Mouse (Mus musculus): Measurements from ENCODE around the gene Itgal.
"Not testable (repeated sequence)": the region's sequence is repeated elsewhere in the genome, so short reads cannot be mapped to it uniquely, and the experiment has no call there.

Itgal gene

DNA sequence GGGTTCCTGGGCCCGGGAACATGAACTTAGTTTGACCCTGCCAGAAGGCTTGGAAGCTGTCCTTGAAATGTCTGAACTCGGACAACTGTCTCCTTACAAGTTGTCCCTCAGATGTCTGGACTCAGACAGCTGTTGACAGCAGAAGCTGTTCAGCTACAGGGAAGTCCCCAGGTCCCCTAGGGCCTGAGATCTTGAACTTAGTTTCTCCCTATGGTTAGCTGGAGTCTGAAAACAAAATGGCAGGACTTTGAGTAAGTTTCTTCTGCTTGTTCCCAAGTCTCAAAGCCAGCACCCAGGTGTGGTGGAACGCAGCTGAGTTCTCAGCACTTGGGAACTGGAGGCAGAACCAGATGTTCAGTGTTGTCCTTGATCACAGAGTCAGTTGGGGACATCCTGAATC is 16.0 kb upstream of the Itgal start:
- DNase-seq, result no peak

DNA sequence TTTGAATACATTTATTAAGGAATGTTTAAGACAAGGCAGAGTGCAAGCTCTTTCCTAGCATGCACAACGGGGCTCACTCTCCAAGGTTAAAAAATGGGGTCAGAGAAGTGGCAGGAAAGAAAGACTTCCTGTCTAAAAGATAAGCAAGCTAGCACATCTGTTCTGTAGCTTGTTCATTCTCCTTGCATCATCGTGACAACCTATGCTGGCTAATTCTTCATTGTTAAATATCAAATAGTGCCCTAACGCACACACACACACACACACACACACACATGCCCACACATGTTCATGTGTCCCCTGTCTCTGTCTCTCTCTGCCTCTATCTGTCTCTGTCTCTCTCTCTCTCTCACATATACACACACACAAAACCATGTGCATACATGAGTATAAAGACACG is 14.9 kb upstream of the Itgal start:
- DNase-seq, result no peak

DNA sequence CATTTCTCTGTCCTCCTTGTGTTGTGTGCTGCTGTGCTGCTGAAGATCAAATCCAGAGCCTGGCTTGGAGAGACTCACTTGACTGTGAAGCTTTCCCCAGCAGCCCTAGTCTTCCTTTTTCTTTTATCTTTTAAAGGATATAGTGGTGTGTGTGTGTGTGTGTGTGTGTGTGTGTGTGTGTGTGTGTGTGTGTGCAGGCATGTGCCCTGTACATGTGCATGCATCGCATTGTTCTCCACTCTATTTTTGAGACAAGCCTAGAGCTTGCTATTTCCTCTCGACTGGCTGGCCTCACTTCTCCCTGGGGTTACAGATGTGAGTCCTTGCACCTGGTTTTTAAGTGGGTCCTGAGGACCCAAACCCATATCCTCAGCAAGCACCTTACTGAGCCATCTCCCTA is 13.9 kb upstream of the Itgal start:
- DNase-seq, result no peak

DNA sequence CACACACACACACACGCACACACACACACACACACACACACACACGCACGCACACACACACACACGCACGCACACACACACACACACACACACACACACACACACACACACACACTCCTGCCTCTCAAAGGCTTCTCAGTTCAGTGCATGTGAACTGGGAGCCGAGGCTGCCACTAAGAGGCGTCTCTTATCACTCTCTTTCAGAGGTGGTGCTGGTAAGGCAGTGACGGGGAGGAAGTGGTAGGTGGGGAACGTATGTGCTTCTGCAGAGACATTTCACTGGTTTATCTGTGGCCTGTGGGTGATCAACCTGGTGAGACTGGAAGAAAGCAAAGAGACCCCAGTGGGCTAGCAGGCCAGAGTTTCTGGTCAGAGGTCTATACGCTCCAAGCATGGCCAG is 10.9 kb upstream of the Itgal start:
- DNase-seq, result no peak

DNA sequence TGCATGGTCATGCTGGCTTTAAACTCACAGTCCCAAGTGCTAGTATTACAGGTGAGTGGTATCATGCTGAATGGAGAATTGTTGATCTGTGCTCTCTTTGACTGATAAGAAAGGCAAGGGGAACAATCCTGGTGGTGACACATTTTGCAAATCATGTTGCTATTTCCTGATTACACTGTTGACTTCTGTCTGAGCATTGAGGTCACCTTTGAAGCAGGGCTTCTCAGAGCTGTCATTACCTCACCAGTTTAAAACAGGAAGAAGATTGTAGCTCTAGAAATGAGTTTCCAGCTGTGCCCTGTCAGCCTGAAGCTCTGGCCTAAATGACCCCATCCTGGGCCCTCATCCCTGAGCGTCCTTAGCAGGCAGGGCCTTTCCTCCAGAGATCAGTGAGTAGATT is 8.1 kb upstream of the Itgal start:
- no peak for DNase-seq

DNA sequence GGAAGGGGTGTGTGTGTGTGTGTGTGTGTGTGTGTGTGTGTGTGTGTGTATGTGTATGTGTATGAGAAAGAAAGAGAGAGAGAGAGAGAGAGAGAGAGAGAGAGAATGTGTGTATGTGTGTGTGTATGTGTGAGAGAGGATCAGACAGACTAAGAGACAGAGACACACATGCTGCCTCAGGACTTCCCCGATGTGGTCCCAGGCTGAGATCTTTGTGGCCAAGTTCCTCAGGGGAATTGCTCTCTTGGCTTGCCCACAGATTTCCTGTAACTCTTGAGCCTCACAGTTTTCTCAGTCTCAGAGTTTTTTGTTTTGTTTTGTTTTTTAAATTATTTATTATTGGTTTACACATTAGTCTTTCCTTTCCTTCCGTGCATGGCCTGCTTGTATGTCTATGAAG is 6.8 kb upstream of the Itgal start:
- no peak for DNase-seq

DNA sequence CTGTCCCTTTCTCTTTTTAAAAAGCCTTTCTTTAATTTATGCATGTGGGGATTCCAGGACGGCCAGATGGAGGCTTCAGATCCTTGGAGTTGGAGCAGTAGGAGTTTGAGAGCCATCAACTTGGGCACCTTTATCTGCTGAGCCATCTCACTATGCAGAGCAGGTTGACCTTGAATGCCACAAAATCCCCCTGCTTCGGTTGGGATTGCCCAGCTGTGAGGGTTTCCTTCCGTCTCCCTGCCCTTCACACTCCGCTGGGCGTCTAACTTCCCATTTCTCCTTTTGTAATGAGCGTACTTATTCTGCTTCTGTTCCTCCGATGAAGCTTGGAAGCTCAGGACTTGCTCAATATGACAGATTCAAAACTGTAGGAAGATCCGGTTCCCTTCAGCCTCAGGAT is 5.9 kb upstream of the Itgal start:
- no peak for DNase-seq

DNA sequence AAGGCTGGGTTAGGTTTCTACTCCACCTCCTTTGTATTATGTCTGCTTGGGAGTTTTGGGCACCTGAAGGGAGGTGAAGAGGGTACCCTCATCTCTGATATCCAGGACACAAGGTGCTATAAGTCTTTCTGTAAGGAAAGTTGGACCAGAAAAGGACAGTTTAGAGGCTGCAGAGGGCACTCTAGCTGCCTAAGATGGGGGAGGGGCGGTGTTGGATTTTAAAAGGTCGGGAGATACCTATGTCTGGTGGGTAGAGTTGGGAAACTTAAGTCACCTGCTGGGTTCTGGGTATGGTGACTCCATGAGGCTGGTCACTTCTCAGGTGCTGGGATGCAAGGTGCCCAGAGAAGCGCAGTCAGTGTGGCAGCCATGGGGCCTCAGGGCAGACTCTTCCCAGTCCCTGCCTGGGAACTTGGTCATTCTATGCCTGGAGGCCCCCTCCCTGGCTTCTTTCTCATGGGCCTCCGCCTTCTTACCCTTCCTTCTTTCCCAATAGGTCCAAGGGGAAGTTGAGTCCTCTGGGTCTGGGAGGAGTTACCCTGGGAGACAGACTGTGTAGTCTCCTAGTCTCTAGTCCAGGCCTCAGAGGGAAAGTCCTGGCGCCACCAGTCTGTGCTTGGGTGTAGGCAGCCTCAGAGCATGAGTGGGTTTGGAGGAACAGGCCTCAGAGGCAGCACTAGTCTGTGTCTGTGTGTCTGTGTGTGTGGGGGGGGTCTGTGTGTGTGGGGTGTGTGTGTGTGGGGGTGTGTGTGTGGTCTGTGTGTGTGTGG is 911 bp downstream of the Itgal start:
- no peak for DNase-seq

DNA sequence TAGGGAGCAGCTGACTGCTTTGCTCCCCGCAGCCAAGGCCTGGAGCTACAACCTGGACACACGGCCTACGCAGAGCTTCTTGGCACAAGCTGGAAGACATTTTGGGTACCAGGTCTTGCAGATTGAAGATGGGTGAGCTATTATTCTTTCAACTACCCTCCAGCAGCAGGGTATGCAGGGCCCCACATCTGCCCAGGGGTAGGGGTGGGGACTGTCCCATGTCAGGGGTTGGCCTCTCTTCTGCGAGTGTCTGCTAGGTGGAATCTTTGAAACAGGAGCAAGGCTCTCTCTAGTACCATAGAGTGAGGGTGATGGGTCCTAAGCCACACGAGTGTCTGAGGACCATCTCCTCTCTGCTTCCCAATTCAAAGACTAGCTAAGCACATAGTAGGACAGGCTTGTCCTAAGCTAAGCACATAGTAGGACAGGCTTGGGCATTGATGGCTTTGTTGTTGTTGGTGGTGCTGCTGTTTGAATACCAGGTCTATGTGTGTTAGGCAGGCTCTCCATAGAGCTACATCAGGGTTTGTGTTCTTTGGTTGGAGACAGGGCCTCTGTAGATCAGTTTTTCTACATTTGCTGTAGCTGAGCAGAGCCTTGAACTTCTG is 1.6 kb downstream of the Itgal start:
- no peak for DNase-seq

DNA sequence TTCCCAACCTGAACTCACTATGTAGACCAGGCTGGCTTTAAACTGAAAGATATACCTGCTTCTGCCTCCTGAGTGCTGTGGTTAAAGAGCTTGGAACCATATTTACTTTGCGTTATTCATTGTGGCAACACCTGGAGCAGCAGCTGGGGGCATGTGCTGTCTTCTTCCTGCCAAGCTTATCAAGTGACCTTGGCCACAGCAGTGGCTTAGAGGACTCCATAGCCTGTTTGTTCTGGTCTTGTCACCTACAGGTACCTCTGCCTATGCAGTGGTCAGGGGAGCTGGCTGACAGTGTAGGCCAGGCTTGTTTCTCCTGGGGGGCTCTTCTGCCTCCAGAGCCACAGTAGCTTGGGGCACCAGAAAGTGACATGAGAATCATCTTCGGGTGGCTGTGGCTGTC is 12.4 kb downstream of the Itgal start:
- no peak for DNase-seq

DNA sequence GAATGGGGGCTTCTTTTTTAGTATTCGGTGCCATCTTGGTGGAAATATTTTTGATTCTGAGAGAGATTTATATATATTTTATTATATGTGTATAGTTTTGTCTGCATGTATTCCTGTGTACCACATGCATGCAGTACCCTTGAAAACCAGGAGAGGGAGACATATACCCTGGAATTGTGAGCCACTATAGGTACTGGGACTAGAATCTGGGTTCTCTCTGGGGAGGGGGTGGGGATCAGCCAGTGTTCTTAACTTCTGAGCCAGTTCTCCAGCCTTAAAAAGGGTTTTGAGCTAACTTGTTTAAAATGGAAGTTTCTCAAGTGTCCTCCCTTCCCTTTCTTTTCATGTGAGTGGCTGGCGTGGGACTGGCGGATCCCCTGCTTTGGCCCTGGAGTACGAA is 12.8 kb downstream of the Itgal start:
- DNase-seq, result peak; percentile 23 to 67

DNA sequence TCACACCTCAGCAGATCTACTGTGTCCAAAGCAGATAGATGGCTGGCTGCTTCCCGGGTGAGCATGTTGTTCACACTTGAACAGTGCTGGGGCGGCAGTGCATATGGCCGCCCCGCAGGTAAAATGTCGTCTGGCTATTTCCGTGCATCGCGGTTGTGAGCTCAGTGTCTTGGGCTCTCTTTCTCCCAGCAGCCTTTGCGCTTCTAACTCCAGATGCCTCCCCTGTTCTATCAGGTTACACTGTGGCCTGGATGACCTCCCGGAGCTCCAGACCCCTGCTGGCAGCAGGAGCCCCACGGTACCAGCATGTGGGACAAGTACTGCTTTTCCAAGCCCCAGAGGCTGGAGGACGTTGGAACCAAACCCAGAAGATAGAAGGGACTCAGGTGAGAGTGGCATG is 13.9 kb downstream of the Itgal start:
- DNase-seq, result no peak

DNA sequence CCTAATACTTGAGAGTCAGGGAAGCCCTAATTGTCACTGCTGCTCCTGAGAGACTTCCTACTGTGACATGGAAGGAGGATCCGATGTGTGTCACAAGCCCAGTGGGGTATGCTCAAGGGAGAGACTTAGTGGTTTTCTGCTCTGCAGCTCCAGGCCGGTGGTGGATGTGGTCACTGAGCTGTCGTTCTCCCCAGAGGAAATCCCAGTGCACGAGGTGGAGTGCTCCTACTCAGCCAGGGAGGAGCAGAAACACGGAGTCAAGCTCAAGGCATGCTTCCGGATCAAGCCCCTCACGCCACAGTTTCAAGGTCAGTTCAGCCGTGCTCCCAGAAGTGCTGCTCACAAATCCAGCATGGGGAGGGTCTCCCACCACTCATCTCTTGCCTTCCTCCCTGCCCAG is 17.9 kb downstream of the Itgal start:
- no peak for DNase-seq

DNA sequence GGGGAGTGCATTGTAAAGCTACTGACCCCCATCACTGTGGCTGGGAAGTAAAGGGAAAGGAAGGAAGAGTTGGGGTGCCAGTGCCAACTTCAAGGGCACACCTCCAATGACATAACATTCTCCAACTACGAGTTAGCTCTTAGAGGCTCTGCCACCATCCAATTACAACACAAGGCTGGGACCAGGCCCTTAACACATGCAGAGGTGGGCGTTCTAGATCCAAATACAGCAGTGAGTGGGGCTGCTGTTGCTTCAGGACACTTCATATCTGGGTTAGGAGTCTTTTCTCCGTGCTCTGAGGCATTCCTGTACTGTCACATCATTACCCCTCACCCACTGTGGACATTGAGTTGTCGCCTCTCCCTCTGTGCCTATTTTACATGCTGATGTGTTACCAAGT is 25.0 kb downstream of the Itgal start:
- DNase-seq, result no peak

DNA sequence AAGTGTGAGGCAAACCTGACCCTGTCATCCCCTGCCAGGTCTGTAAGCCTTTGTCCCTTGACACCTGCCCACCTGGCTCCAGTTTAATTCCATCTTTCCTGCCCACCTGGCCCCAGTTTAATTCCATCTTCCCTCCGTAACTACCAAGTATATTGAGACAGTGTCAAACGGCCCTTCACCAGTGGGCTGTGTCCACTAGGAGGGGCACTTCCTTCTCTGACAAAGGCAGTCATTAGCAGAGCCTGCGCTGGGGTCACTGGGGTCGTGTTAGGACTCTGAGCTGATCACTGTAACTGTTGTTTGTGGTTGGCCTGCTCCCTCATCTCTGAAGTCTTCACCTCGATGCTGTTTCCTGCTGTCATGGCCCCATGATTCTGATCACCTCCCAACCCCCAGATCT is 26.0 kb downstream of the Itgal start:
- peak in 1 of 2 experiments; percentile 40 for DNase-seq

DNA sequence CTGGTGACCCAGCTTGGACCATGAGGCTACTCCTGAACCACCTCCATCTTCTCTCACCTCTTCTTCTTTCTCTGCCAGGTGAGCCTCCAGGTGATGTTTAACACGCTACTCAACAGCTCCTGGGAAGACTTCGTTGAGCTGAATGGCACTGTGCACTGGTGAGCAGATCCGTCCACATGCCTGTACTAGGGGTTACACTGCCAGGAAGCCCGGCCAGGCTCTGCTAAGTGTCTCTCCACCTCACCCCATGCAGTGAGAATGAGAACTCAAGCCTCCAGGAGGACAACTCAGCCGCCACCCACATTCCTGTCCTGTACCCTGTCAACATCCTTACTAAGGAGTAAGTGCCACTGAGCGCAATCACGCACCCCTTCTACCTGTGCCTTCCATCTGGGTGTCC is 28.9 kb downstream of the Itgal start:
- DNase-seq, result no peak

DNA sequence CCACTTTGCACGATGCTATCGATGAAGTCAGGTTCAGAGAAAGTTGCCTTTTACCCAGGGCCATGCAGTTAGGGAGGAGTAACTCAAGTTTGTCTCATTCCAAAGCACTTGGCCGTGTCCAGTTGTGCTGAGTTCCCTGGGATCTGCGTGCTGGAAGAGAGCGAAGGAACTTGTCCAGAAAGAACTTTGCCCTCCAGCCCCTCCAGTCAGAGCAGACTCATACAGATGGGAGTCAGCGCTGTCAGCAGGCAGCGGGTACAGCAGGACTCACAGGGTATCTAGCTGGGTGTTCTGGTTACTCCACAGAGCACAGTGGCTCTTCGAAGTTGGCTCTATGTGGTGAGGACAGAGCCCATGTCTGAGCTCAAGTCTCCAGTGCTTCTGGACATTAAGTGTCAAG is 29.5 kb downstream of the Itgal start:
- DNase-seq, result no peak

DNA sequence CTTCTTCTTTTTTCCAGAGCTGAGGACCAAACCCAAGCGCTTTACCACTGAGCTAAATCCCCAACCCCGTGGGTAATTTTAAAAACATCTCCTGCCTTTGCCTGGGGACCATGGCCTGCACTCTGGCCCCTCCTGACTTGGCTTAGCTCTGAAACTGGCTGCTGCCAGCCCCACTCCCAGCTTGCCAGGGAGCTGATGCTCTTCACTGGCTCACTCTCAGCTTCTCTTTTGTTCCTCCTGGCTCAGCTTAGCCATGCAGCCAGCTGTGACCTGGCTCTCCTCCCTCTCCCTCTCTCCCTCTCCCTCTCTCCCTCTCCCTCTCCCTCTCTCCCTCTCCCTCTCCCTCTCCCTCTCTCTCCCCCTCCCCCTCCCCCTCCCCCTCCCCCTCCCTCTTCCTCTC is 30.6 kb downstream of the Itgal start:
- peak in 1 of 2 experiments; percentile 36 for DNase-seq

DNA sequence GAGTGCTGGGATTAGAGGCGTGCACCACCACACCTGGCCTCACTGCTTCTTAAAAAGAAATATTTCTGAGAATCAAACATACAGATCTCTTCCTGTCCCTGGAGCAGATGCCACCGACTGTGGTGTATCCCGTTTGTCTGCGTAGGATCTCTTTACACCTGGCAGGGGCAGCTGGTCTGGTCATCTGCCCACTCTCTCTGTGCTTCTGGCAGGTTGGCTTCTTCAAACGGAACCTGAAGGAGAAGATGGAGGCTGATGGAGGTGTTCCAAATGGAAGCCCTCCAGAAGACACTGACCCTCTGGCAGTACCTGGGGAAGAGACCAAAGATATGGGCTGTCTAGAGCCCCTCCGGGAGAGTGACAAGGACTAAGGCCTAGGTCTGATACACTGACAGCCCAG is 37.2 kb downstream of the Itgal start:
- DNase-seq, result no peak

DNA sequence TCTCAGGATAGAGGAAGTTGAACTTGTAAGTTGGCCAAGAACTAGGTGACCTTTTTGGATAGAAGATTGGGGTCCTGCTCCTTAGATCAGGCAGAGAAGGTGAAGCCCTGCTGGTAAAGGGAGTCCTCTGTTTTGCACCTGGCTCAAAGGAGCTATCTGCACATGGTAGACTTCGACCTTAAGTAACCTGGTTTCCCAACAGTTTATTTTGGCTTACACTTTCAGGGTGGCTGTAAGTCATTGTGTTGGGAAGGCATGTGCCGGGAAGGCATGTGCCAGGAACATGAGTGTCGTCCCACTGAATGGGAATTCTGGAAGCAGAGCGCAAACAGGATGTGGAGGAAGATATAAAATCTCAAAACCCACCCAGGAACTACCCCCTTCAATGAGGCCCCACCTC is 39.5 kb downstream of the Itgal start:
- DNase-seq, result no peak

DNA sequence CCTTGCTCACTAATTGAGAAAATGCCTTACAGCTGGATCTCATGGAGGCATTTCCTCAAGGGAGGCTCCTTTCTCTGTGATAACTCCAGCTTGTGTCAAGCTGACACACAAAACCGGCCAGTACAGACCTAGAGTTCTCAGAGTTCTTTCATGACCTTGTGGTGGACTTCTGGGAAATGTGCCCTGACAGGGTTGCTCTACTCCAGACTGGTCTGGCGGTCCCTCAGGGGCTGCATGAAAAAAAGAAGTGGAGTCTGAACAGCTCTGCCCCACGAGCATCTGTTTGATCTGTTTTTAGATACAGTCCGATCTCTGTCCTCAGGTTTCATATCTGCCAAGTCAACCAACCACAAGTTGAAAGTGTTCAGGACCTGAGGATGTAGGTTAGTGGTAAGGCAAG is 41.6 kb downstream of the Itgal start:
- DNase-seq, result no peak

DNA sequence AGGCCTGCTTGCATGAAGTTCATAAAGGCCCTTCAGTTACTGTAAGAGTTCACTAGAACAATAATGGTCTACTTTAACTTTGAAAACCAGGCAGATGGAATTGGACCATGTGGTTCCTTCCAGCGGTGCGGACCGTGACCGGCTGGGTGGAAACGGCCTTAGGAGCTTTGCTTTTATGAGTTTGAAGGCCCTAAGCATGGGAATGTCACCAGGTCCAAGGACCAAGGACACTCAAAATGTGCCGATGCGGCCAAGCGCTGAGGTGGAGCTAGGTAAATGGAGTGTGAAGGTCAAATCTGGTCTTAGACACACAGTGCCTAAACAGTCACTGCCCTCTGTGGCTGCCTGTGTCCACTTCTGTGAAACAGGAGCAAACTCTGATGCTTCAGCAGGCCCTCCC is 45.3 kb downstream of the Itgal start:
- no peak for DNase-seq

DNA sequence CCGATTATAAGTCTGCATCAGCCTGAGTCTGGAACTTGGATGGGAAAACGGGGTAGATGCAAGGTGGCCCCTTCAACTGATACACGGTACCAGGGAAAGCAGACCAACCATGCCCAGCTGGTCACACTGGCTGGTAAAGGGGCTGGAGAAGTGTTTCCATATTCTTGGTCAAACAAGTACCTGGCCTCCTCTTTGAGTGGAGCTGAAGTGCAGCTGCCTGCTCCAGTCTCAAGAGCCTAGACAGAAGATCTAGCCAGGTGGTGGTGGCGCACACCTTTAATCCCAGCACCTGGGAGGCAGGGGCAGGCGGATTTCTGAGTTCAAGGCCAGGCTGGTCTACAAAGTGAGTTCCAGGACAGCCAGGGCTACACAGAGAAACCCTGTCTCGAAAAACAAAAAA is 45.8 kb downstream of the Itgal start:
- not testable (repeated sequence) for DNase-seq

DNA sequence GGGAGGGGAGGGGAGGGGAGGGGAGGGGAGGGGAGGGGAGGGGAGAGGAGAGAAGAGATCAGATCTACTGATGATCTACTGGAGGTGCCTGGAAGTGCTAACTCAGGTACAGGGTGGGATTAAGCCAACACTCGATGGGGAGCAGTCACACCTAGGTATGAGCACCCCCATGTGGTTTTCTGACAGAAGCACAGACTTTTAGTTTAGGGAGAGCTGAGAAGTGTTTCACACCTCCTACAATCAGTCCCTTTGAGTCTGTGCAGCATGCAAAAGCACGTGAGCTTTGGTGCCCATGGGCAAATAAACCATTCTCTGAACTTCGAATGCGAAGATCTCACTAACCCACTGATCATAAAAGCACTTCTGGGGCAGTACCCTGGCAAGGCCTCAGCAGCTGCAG is 46.3 kb downstream of the Itgal start:
- no peak for DNase-seq

DNA sequence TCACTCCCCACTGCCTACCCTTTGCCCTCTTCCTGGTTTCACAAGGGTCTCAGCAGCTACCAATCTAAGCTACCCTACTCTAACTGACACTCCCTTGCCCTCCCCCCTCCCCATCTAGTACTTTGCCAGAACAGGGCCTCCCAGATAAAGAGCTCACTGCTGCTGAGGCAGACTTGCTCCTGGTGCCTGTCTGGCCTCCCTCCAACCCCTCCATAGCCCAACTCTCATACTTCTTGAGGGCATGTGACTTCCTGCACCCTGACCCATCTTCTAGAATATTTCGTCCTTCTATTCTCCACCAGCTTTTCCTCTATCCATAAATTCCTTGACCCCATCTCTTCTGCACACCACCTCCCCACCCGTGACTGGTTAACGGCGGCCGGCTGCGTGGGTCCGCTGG is 46.8 kb downstream of the Itgal start:
- no peak for DNase-seq

All from cerebellum, postnatal 25 days (tissue).